18 mouse cellular contexts compared by ENCODE assay signal in the genomic region with DNA sequence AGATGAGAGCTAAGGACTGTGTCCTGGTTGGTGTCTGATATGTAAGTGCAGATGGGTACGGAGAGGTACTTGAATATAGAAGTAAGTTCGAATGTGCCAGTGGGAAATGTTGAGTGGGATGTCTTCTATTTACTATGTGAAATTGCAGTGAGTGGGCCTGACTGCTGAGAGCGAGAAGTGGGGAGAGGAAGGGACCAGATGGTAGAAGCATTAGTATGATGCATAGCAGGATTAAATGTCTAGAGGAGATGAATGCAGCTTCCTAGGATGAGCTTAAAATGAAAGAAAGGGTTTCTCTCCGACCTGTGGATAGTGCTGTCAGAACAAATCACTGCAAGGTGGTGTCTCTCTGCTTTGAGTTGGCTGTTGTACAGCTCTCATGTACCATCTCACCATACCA.
DNase-seq lines count a peak whose midpoint lies in the region; ATAC-seq and TF ChIP-seq lines count a peak whose summit lies in the region.
"Had no signal": no experiment of that assay in that cellular context is flagged by ENCODE, and none has a peak within 500 bp of the region (broad histone marks: within the 10 kb centered on the region; RNA-seq: fewer than 3 reads in every experiment).

No protein-coding gene starts in this region.

- no peak overlapping the region for H3K4me3 ChIP-seq in layer of hippocampus, adult 2 months
- H3K4me3 ChIP-seq: forebrain, embryonic 15.5 days; limb, embryonic 13.5 days; midbrain, embryonic 10.5 days; neural tube, embryonic 15.5 days had no signal

- no peak for TF ChIP-seq CTCF in layer of hippocampus, adult 2 months (conservative IDR thresholded peaks at IDR 0.05)

- peak overlapping the region; percentile 73 for H3K27ac ChIP-seq in layer of hippocampus, adult 2 months
- H3K27ac ChIP-seq: forebrain, embryonic 15.5 days; limb, embryonic 13.5 days; midbrain, embryonic 10.5 days; neural tube, embryonic 15.5 days had no signal

- DNase-seq in layer of hippocampus, adult 2 months (ENCODE audit: low spot score in 2 of 2) = peak; percentile 14 to 54
- no peak for DNase-seq in layer of hippocampus, adult 9-10 months (ENCODE audit: low spot score)
- peak; percentile 3 to 6 for DNase-seq in cerebellum, postnatal 25 days
- DNase-seq in left cerebral cortex, adult 18-20 months (ENCODE audit: low spot score in 2 of 2) = peak; percentile 11 to 50
- peak; percentile 41 for DNase-seq in right cerebral cortex, postnatal 25 days
- no peak for DNase-seq in adrenal gland, adult 18-20 months (ENCODE audit: low spot score in 2 of 2)
- DNase-seq: adrenal gland, adult 8-10 months; gastrocnemius, postnatal 14 days; kidney, adult 2 months; kidney, postnatal 36 days; lung, postnatal 36 days; thymus, adult 2 months had no signal

- no peak for ATAC-seq in inflammation-experienced regulatory T-cells, adult 6 months
- ATAC-seq: forebrain, embryonic 15.5 days; hindbrain, embryonic 16.5 days had no signal

Comparison
In these comparisons a context has a peak if more than half of its experiments do, and no peak if none do; other contexts are left out.
1. DNase-seq: peak in layer of hippocampus, adult 2 months (2 of 2), cerebellum, postnatal 25 days (2 of 2), left cerebral cortex, adult 18-20 months (2 of 2) and right cerebral cortex, postnatal 25 days (single experiment); none in layer of hippocampus, adult 9-10 months (single experiment) and adrenal gland, adult 18-20 months (0 of 2).